24 mouse cellular contexts compared by ENCODE assay signal in the genomic region with DNA sequence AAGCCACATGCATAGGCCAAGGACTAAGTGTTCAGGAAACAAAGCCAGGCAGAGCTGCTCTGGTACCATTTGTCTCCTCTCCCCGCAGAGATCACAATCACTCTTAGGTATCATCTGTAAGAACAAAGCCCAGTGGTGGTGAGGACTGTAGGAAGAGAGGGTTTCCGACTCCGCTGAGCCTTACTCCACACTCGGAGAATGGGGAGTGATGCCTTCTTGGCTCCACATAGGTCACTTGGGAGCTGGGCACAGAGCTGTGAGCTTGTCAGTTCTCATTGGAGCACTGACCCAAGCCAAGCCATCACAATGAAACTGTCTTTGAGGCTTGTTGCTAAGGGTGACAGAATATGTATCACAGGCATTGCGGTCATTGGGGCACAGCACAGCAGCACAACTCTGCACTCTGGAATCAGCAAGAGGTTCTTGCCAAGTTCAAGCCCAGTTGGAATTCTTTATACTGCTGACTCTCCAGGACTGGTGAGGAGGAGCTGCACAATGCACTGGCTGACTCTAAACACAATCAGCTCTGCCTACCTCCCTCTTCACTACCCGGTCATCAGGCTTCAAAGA.
A peak's percentile ranks its signal among the peaks of the same experiment; 100 is the strongest.
DNase-seq lines count a peak whose midpoint lies in the region; ATAC-seq and TF ChIP-seq lines count a peak whose summit lies in the region.
"Had no signal": no experiment of that assay in that cellular context is flagged by ENCODE, and none has a peak within 500 bp of the region (broad histone marks: within the 10 kb centered on the region; RNA-seq: fewer than 3 reads in every experiment).

No protein-coding gene starts in this region.

- 0 out of 2 replicates have a peak, but pooled peaks have one; percentile 14 for ATAC-seq in frontal cortex, adult (ENCODE audit: low TSS enrichment)
- peak; percentile 91 for ATAC-seq in hindbrain, postnatal 0 days
- ATAC-seq: forebrain, postnatal 0 days; intestine, embryonic 15.5 days; liver, embryonic 12.5 days had no signal

- peak overlapping the region; percentile 30; the same call in 1 of the 2 replicates for H3K27ac ChIP-seq in hindbrain, embryonic 10.5 days
- H3K27ac ChIP-seq in hindbrain, postnatal 0 days: no peak overlapping the region
- H3K27ac ChIP-seq: heart, embryonic 13.5 days; intestine, embryonic 15.5 days; limb, embryonic 12.5 days; liver, embryonic 12.5 days; neural tube, embryonic 13.5 days; stomach, embryonic 15.5 days had no signal

- H3K27me3 ChIP-seq in hindbrain, embryonic 10.5 days (ENCODE audit: insufficient read depth, poor library complexity, severe bottlenecking): no peaks in the 10 kb centered on the region
- no peaks in the 10 kb centered on the region for H3K27me3 ChIP-seq in hindbrain, postnatal 0 days (ENCODE audit: insufficient read depth, low read length)
- H3K27me3 ChIP-seq: heart, embryonic 13.5 days; intestine, embryonic 15.5 days; liver, embryonic 12.5 days; megakaryocyte, embryonic 14.5 days; neural tube, embryonic 13.5 days; stomach, embryonic 15.5 days had no signal

- H3K36me3 ChIP-seq in hindbrain, embryonic 10.5 days: no peaks in the 10 kb centered on the region
- H3K36me3 ChIP-seq in hindbrain, postnatal 0 days (ENCODE audit: insufficient read depth, low read length): no peaks in the 10 kb centered on the region
- H3K36me3 ChIP-seq: heart, embryonic 13.5 days; intestine, embryonic 15.5 days; limb, embryonic 12.5 days; liver, embryonic 12.5 days; neural tube, embryonic 13.5 days; stomach, embryonic 15.5 days had no signal

- no peak overlapping the region for H3K4me2 ChIP-seq in hindbrain, postnatal 0 days (ENCODE audit: low read depth, low read length)
- H3K4me2 ChIP-seq: heart, embryonic 13.5 days; intestine, embryonic 15.5 days; limb, embryonic 12.5 days; liver, embryonic 12.5 days; neural tube, embryonic 13.5 days; stomach, embryonic 15.5 days had no signal

- 65% methylated on average over 6 of the region's 6 CpGs for WGBS in hindbrain, embryonic 10.5 days
- WGBS in hindbrain, postnatal 0 days: 49% methylated on average over 6 of the region's 6 CpGs

- no peak overlapping the region for H3K4me3 ChIP-seq in hindbrain, embryonic 10.5 days
- no peak overlapping the region for H3K4me3 ChIP-seq in hindbrain, postnatal 0 days (ENCODE audit: low read length)
- H3K4me3 ChIP-seq: heart, embryonic 13.5 days; intestine, embryonic 15.5 days; limb, embryonic 12.5 days; liver, embryonic 12.5 days; megakaryocyte, embryonic 14.5 days; neural tube, embryonic 13.5 days; stomach, embryonic 15.5 days had no signal

- no peaks in the 10 kb centered on the region for H3K9me3 ChIP-seq in hindbrain, embryonic 10.5 days
- H3K9me3 ChIP-seq in hindbrain, postnatal 0 days (ENCODE audit: low read length): no peaks in the 10 kb centered on the region
- H3K9me3 ChIP-seq: heart, embryonic 13.5 days; intestine, embryonic 15.5 days; limb, embryonic 12.5 days; liver, embryonic 12.5 days; neural tube, embryonic 13.5 days; stomach, embryonic 15.5 days had no signal

- TF ChIP-seq POLR2A in brain, embryonic 14.5 days (IDR thresholded peaks at IDR 0.05; ENCODE audit: borderline replicate concordance, extremely low read depth, insufficient read depth, insufficient read length, poor library complexity, severe bottlenecking): no peak

- peaks cover 22% of the 10 kb centered on the region for H3K4me1 ChIP-seq in hindbrain, embryonic 10.5 days (replicated peaks)
- H3K4me1 ChIP-seq in hindbrain, postnatal 0 days (ENCODE audit: insufficient read depth, low read length): no peaks in the 10 kb centered on the region
- H3K4me1 ChIP-seq: heart, embryonic 13.5 days; intestine, embryonic 15.5 days; liver, embryonic 12.5 days; megakaryocyte, embryonic 14.5 days; stomach, embryonic 15.5 days had no signal

- no peak for TF ChIP-seq CTCF in brain, embryonic 14.5 days (IDR thresholded peaks at IDR 0.05; ENCODE audit: borderline replicate concordance, extremely low read depth, insufficient read depth, insufficient read length)
- no peak for TF ChIP-seq CTCF in hindbrain, postnatal 0 days (IDR thresholded peaks at IDR 0.05; ENCODE audit: low read depth)

- no peak overlapping the region for H3K9ac ChIP-seq in hindbrain, postnatal 0 days (replicated peaks; ENCODE audit: low read length)
- H3K9ac ChIP-seq: forebrain, postnatal 0 days; heart, embryonic 13.5 days; intestine, embryonic 15.5 days; limb, embryonic 12.5 days; liver, embryonic 12.5 days; neural tube, embryonic 13.5 days; stomach, embryonic 15.5 days had no signal

- no peak for DNase-seq in frontal cortex, postnatal 36 days (ENCODE audit: low spot score in 2 of 2)
- DNase-seq in brain, embryonic 14.5 days (ENCODE audit: low read depth): peak; percentile 19
- peak; percentile 15 for DNase-seq in hindbrain, embryonic 10.5 days (ENCODE audit: low spot score)
- peak; percentile 57 for DNase-seq in hindbrain, postnatal 0 days (ENCODE audit: low spot score)
- no peak for DNase-seq in layer of hippocampus, postnatal 25 days (ENCODE audit: extremely low spot score in 1 of 2, low spot score in 1 of 2)
- no peak for DNase-seq in thymus, postnatal 36 days
- DNase-seq: adrenal gland, adult 2 months; cerebellum, postnatal 36 days; forebrain, postnatal 0 days; heart, adult 18-20 months; kidney, adult 9 months; kidney, postnatal 25 days; lung, adult 2 months; right cerebral cortex, postnatal 14 days; spleen, adult 18-20 months; thymus, adult 18-20 months had no signal

Comparison
In these comparisons a context has a peak if more than half of its experiments do, and no peak if none do; other contexts are left out.
1. DNase-seq: peak in brain, embryonic 14.5 days (single experiment), hindbrain, embryonic 10.5 days (single experiment) and hindbrain, postnatal 0 days (single experiment); none in frontal cortex, postnatal 36 days (0 of 2), layer of hippocampus, postnatal 25 days (0 of 2) and thymus, postnatal 36 days (0 of 2).